Mouse (Mus musculus): ENCODE measurements around the gene Kremen2. TPM values are rescaled to one million over a fixed set of nuclear protein-coding genes. Genes with fewer than 3 reads are reported as not detected.
A peak's percentile ranks its signal among the peaks of the same experiment; 100 is the strongest.
"Not testable (repeated sequence)": the region's sequence is repeated elsewhere in the genome, so short reads cannot be mapped to it uniquely, and the experiment has no call there.

Kremen2 gene
- polyA plus RNA-seq, 1 experiment: not detected

DNA sequence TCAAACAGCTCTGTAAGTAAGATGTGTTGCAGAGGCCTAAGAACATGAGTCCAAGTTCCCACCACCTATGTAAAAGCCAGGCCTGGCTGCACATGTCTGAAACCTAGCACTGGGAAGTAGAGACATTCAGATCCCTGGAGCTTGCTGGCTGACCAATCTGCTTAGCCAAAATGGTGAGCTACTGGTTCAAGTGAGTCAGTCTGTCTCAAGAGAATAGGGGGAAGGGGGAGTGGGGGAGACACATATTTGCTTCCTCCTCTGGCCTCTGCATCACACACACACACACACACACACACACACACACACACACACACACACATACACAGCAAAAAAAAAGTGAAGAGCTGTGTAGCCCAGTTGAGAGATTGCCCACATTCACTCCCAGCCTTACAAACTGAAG is 37.7 kb upstream of the Kremen2 start:
- Histone ChIP-seq H3K4me3 (ENCODE audit: insufficient read depth, low read length) (no peak overlapping the region), H3K4me1 (ENCODE audit: control insufficient read depth, insufficient read depth, low read length) (no peaks in the 10 kb centered on the region), H3K27ac (ENCODE audit: insufficient read depth, low read length) (no peak overlapping the region)
- TF ChIP-seq POLR2A (IDR thresholded peaks at IDR 0.05; ENCODE audit: low read depth, low read length) (no peak), CTCF (IDR thresholded peaks at IDR 0.05; ENCODE audit: borderline replicate concordance, insufficient read depth, low read length) (no peak)

- H3K4me3 ChIP-seq (ENCODE audit: insufficient read depth, low read length): no peak overlapping the region
- TF ChIP-seq POLR2A (IDR thresholded peaks at IDR 0.05; ENCODE audit: low read depth, low read length) (no peak), CTCF (IDR thresholded peaks at IDR 0.05; ENCODE audit: borderline replicate concordance, insufficient read depth, low read length) (no peak)
- no peak overlapping the region for H3K27ac ChIP-seq (ENCODE audit: insufficient read depth, low read length)
- no peaks in the 10 kb centered on the region for H3K4me1 ChIP-seq (ENCODE audit: control insufficient read depth, insufficient read depth, low read length)
Measured at GRCm38 (mm10) chr17:23778447-23778846, 32.8 kb upstream of the Kremen2 start.

DNA sequence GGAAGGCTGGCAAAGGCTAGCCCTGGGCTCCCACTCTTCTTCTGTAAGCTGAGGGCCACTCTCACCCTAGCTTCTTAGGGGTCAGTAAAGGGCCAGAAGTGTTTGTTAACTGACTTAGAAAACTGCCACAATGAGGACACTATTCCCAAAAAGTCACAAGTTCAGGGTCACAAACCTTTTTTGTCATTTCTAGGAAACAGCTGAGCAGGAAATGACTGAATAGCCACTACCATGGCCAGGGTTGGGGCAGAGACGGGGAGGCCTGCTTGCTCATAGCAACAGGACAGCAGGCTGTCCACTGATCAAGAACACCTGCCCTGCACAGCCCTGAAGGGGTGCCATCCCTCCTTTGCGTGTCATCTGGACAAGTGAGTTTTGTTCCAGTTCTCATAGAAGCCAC is 31.5 kb upstream of the Kremen2 start:
- TF ChIP-seq POLR2A (IDR thresholded peaks at IDR 0.05; ENCODE audit: low read depth, low read length) (no peak), CTCF (IDR thresholded peaks at IDR 0.05; ENCODE audit: borderline replicate concordance, insufficient read depth, low read length) (no peak)
- Histone ChIP-seq H3K4me3 (ENCODE audit: insufficient read depth, low read length) (no peak overlapping the region), H3K4me1 (ENCODE audit: control insufficient read depth, insufficient read depth, low read length) (no peaks in the 10 kb centered on the region), H3K27ac (ENCODE audit: insufficient read depth, low read length) (no peak overlapping the region)

GRCm38 (mm10) chr17:23776216-23776615 is 30.6 kb upstream of the Kremen2 start:
- no peak overlapping the region for H3K4me3 ChIP-seq (ENCODE audit: insufficient read depth, low read length)
- no peak for TF ChIP-seq CTCF (IDR thresholded peaks at IDR 0.05; ENCODE audit: borderline replicate concordance, insufficient read depth, low read length)
- TF ChIP-seq POLR2A (IDR thresholded peaks at IDR 0.05; ENCODE audit: low read depth, low read length): no peak
- no peak overlapping the region for H3K27ac ChIP-seq (ENCODE audit: insufficient read depth, low read length)
- H3K4me1 ChIP-seq (ENCODE audit: control insufficient read depth, insufficient read depth, low read length): no peaks in the 10 kb centered on the region

DNA sequence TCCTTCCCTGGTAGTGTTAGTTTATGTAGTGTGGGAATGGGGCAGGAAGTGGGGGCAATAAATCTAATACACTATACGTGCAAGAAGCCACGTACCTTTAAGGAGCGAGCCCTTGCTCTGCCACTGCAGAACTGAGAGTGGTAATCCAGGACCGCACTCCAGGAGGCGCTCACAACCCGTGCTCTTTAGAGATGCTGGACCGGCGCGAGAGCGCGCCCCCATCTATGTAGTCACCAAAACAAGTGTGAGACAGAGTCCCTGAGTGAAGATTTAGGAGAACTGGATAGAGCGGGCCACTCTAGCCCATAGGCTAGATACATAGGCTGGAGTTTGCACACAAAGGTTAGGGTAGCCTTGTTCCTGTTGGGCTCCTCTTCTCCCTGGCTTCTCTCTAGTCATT is 28.5 kb upstream of the Kremen2 start:
- Histone ChIP-seq H3K4me3 (ENCODE audit: insufficient read depth, low read length) (no peak overlapping the region), H3K27ac (ENCODE audit: insufficient read depth, low read length) (no peak overlapping the region), H3K4me1 (ENCODE audit: control insufficient read depth, insufficient read depth, low read length) (peaks cover 2% of the 10 kb centered on the region; the same call in 1 of the 2 replicates)
- TF ChIP-seq CTCF (IDR thresholded peaks at IDR 0.05; ENCODE audit: borderline replicate concordance, insufficient read depth, low read length): peak; percentile 84
- TF ChIP-seq POLR2A (IDR thresholded peaks at IDR 0.05; ENCODE audit: low read depth, low read length): no peak

- no peak overlapping the region for H3K4me3 ChIP-seq (ENCODE audit: insufficient read depth, low read length)
- peaks cover 2% of the 10 kb centered on the region; the same call in 1 of the 2 replicates for H3K4me1 ChIP-seq (ENCODE audit: control insufficient read depth, insufficient read depth, low read length)
- H3K27ac ChIP-seq (ENCODE audit: insufficient read depth, low read length): no peak overlapping the region
- TF ChIP-seq POLR2A (IDR thresholded peaks at IDR 0.05; ENCODE audit: low read depth, low read length): no peak
Measured at GRCm38 (mm10) chr17:23773676-23774075, 28.0 kb upstream of the Kremen2 start.

GRCm38 (mm10) chr17:23772219-23772556 is 26.6 kb upstream of the Kremen2 start:
- H3K4me1 ChIP-seq (ENCODE audit: control insufficient read depth, insufficient read depth, low read length); H3K27ac ChIP-seq (ENCODE audit: insufficient read depth, low read length); H3K4me3 ChIP-seq (ENCODE audit: insufficient read depth, low read length): not testable (repeated sequence)

DNA sequence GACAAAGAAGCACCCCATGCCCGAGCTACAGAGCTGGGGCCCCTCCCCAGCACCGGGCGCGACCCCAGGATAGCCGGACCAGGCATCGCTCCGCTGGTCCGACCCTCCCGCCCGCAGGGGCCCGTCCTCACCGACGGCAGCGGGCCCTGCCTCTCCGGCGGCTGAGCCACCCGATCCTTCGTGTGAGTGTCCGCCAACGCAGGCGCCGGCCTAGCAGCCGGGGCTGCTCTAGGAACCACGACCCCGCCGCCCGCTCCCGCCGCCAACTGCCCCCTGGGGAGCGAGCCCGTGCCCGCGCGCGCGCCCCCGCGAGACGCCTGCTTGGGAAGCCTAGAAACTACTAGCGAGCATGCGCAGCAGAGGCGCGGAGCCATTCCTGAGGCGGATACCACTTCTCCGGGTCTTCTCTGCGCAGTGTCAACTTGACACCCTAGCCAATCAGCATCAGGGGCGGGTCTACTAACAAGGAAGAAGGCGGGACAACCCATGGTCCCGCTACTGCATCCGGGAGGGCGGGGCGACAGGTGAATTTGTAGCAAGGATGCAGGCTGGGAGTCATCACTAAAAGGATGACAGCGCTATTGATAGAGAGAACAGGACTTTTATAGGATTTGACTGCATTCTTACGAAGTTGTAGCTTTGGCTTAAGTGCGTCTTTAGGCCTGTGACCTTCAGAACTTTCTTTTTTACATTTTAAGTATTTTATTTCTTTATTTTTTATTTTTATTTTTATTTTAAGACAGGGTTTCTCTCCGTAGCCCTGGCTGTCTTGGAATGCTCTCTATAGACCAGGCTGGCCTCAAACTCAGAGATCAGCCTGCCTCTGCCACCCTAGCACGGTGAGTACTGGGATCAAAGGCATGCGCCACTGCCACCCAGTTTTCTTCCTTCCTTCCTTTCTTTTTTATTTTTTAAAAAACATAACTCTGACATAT is 25.9 kb upstream of the Kremen2 start, which contains the start of gene Flywch1:
Gene Flywch1 (minus strand): TSS at position 319 of the 935 bp plus-strand sequence.
- peak within 1 kb of the TSS; percentile 85 for H3K4me3 ChIP-seq (ENCODE audit: insufficient read depth, low read length)
- peak within 1 kb of the TSS; percentile 32 for H3K27ac ChIP-seq (ENCODE audit: insufficient read depth, low read length)
- TF ChIP-seq CTCF (IDR thresholded peaks at IDR 0.05; ENCODE audit: borderline replicate concordance, insufficient read depth, low read length) (no peak), POLR2A (IDR thresholded peaks at IDR 0.05; ENCODE audit: low read depth, low read length) (peak; percentile 57)
- H3K4me1 ChIP-seq (ENCODE audit: control insufficient read depth, insufficient read depth, low read length): peaks cover 2% of the 10 kb centered on the region; the same call in 1 of the 2 replicates

DNA sequence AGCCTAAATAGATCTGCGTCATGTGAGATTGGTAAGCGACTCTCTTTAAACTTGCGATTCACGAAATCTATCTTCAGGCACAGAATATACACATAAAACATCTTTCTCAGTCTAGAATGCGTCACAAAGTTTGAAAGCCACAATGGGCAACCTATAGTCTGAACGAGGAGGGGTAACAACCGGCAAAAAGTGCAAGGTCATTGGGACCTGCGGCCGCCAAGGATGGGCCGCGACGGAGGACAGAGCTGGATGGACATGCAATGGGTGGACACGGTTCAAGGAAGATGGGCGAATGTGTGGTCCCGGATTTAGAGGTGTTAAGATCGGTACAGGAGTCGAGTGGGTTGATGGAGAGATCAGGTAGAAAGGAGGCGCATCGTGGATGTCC is 25.3 kb upstream of the Kremen2 start:
- TF ChIP-seq CTCF (IDR thresholded peaks at IDR 0.05; ENCODE audit: borderline replicate concordance, insufficient read depth, low read length) (no peak), POLR2A (IDR thresholded peaks at IDR 0.05; ENCODE audit: low read depth, low read length) (no peak; the same call in 1 of the 2 replicates)
- Histone ChIP-seq H3K4me3 (ENCODE audit: insufficient read depth, low read length) (peak overlapping the region; percentile 85), H3K4me1 (ENCODE audit: control insufficient read depth, insufficient read depth, low read length) (peaks cover 2% of the 10 kb centered on the region; the same call in 1 of the 2 replicates), H3K27ac (ENCODE audit: insufficient read depth, low read length) (peak overlapping the region; percentile 32)

DNA sequence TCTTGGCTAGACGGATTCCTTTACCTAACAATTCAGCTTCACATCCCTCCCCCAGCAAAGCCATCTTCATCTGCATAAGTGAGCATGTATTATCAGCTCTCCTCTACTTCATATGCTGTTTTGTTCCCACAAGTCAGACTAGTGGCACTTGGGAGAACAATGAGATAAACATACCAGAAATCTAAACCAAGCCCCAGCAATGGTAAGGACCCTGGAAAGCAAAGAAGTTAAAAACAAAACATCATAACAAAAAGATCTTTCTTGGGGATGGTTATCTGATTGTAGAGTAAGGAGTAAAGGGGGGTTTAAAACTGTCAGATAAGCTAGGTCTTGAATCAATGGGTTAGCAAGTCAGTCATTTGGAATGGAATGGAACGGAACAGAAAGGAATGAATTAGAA is 24.9 kb upstream of the Kremen2 start:
- Histone ChIP-seq H3K4me3 (ENCODE audit: insufficient read depth, low read length) (peak overlapping the region; percentile 85), H3K4me1 (ENCODE audit: control insufficient read depth, insufficient read depth, low read length) (peaks cover 2% of the 10 kb centered on the region; the same call in 1 of the 2 replicates), H3K27ac (ENCODE audit: insufficient read depth, low read length) (peak overlapping the region; percentile 32)
- TF ChIP-seq CTCF (IDR thresholded peaks at IDR 0.05; ENCODE audit: borderline replicate concordance, insufficient read depth, low read length): no peak
- TF ChIP-seq POLR2A (IDR thresholded peaks at IDR 0.05; ENCODE audit: low read depth, low read length): no peak

Data from embryonic fibroblast, embryonic 13.5 days (primary cell).